Mouse (Mus musculus) hindbrain, postnatal 0 days (tissue): ENCODE measurements at regions not wholly inside any gene's neighbourhood (a gene's known extent, or its start where the extent isn't known, plus 50 kb on each side); places are given as distances from the start of the nearest gene placed in this dataset.

Source experiments
- ATAC-seq: fragments of 200-750 bp; cut with Nextera tagmentation; 2 replicates; pipeline ENCODE4 v1.8.0; 2017; ENCODE audit warnings: mild to moderate bottlenecking, moderate TSS enrichment, moderate library complexity
- DNase-seq: peaks from one replicate; pipeline ENCODE4 v3.0.0-alpha.2; 2015; ENCODE audit warnings: low spot score
- H3K27ac ChIP-seq: fragments of 300-500 bp; sonication (generic); 2 replicates; pipeline ENCODE4 v1.5.1; 2014; ENCODE audit warnings: mild to moderate bottlenecking
- H3K27me3 ChIP-seq: fragments of 300-500 bp; sonication (generic); 2 replicates; pipeline ENCODE4 v1.6.1; 2014; ENCODE audit warnings: low read length, mixed read lengths; ENCODE audit not compliant: insufficient read depth
- H3K36me3 ChIP-seq: fragments of 300-500 bp; sonication (generic); 2 replicates; pipeline ENCODE4 v1.6.1; 2014; ENCODE audit warnings: low read length, mixed read lengths; ENCODE audit not compliant: insufficient read depth
- H3K4me1 ChIP-seq: fragments of 300-500 bp; sonication (generic); 2 replicates; pipeline ENCODE4 v1.6.1; 2014; ENCODE audit warnings: antibody characterized with exemption, low read length, mixed read lengths; ENCODE audit not compliant: insufficient read depth
- H3K4me2 ChIP-seq: fragments of 300-500 bp; sonication (generic); 2 replicates; pipeline ENCODE4 v1.6.1; 2014; ENCODE audit warnings: low read depth, mild to moderate bottlenecking, low read length, moderate library complexity, mixed read lengths
- H3K4me3 ChIP-seq: fragments of 300-500 bp; sonication (generic); 2 replicates; pipeline ENCODE4 v1.5.1; 2014; ENCODE audit warnings: low read length
- H3K9ac ChIP-seq: fragments of 300-500 bp; sonication (generic); replicated peaks from 2 replicates; pipeline ENCODE4 v1.6.1; 2014; ENCODE audit warnings: mild to moderate bottlenecking, low read length, moderate library complexity, mixed read lengths
- H3K9me3 ChIP-seq: fragments of 300-500 bp; sonication (generic); 2 replicates; pipeline ENCODE4 v1.6.1; 2016; ENCODE audit warnings: low read length, mixed read lengths
- CTCF ChIP-seq: IDR thresholded peaks from 2 replicates; pipeline ENCODE4 v1.5.1; 2016; ENCODE audit warnings: antibody characterized with exemption, control low read depth, low read depth
- WGBS: fragments of 180-500 bp; shearing (Covaris S2); extraction: QIAGEN DNeasy Blood & Tissue Kit; methylation state at CpG from one replicate; pipeline ENCODE4 v1.1.7; 2014; 5-methylcytosine and 5-hydroxymethylcytosine counted together

DNA sequence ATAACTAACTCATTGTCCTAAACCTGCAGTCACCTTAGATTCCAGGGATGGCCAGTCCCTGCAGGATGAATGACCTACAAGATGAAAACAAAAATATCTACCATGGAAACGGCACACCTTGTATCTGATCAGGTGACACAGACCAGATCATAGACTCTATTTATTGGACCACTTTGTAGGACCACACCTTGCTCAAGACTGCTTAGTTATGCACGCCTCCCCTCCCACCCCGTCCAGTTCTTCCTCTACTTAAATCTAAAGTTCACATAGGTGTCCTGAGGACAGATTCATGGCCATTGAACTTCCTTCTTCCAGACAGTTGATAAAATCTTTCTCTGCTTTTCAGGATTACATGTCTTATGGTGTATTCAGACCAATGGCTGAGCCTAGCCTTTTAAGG, 217.5 kb downstream of the Rplp1 start:
- no peak for TF ChIP-seq CTCF
- Histone ChIP-seq H3K4me3 (no peak overlapping the region), H3K27ac (no peak overlapping the region), H3K9me3 (no peaks in the 10 kb centered on the region), H3K36me3 (no peaks in the 10 kb centered on the region), H3K9ac (no peak overlapping the region), H3K27me3 (peaks cover 15% of the 10 kb centered on the region), H3K4me2 (no peak overlapping the region), H3K4me1 (0 out of 2 replicates have a peak, but pooled peaks cover 4% of the 10 kb centered on the region)
- WGBS, result 93% methylated on average over 3 of the region's 3 CpGs
- ATAC-seq, result no peak
- no peak for DNase-seq

DNA sequence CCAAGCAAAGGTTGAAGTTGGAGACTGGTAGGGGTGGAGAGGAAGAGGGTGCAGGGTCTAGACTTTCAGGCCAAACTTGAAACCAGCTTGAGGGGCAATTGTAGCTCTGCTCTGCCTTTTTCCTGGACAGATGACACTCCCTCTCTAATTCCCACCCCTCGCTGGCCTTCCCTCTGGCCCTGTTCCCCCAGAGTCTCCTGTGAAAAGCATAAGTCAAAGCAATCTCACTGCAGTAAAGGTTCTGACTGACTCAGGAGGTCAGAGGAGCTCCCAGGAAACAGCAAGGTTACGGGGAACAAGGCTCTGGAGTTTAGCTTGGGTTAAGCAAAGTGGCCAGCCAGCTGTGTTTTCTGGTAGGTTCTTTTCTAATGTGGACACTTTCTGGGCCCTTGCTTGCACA, 218.5 kb downstream of the Rplp1 start:
- no peak for ATAC-seq
- WGBS, result 79% methylated on average over 2 of the region's 2 CpGs
- 0 out of 2 replicates have a peak, but pooled peaks cover 4% of the 10 kb centered on the region for H3K4me1 ChIP-seq
- no peaks in the 10 kb centered on the region for H3K9me3 ChIP-seq
- no peak overlapping the region for H3K4me3 ChIP-seq
- H3K9ac ChIP-seq, result no peak overlapping the region
- H3K27me3 ChIP-seq, result peaks cover 15% of the 10 kb centered on the region
- DNase-seq, result no peak
- TF ChIP-seq CTCF, result no peak
- no peaks in the 10 kb centered on the region for H3K36me3 ChIP-seq
- no peak overlapping the region for H3K27ac ChIP-seq
- H3K4me2 ChIP-seq, result no peak overlapping the region

DNA sequence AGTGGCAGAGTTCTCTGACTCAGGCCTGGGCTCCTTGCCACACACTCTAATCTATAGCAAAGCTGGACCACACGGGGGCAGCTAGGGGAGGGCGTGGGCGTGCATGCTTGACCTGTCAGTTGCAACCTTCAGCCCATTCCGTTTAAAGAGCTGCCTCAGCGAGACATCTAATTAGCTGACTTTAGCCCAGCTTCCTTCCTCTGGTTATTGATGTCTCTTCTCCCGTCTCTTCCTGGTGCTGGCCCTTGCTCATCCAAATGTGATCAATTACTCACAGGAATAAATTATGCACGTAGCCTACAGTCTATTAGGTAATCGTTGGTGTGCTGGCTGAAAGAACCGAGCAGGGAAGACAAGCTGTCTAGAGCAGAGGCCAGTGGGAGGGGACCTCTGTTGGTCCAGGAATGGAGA, 219.0 kb downstream of the Rplp1 start:
- H3K36me3 ChIP-seq, result no peaks in the 10 kb centered on the region
- no peak for DNase-seq
- 10% methylated on average over 9 of the region's 9 CpGs for WGBS
- no peak overlapping the region for H3K27ac ChIP-seq
- no peak overlapping the region for H3K9ac ChIP-seq
- H3K27me3 ChIP-seq, result peaks cover 13% of the 10 kb centered on the region
- no peaks in the 10 kb centered on the region for H3K9me3 ChIP-seq
- H3K4me3 ChIP-seq, result no peak overlapping the region
- 0 out of 2 replicates have a peak, but pooled peaks cover 4% of the 10 kb centered on the region for H3K4me1 ChIP-seq
- TF ChIP-seq CTCF, result peak; percentile 39
- no peak for ATAC-seq
- no peak overlapping the region for H3K4me2 ChIP-seq

DNA sequence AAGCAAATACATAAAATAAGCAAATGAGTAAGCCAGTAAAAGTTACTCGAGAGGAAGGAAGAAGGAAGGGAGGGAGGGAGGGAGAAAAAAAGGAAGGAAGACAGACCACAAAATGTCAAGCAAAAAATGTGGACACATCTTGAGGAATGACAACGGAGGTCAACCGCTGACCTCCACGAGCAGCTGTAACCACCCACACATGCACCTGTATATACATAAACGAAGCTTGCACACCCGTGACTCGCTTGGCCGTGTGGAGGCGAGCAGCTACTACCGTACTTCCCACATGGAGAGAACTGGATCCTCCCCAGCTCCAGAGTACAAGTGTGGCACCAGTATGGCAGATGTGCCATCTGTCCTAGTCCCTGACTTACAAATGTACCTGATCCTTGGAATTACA, 220.1 kb downstream of the Rplp1 start:
- no peak for TF ChIP-seq CTCF
- Histone ChIP-seq H3K36me3 (no peaks in the 10 kb centered on the region), H3K27me3 (peaks cover 8% of the 10 kb centered on the region), H3K4me3 (no peak overlapping the region), H3K4me2 (no peak overlapping the region), H3K9me3 (no peaks in the 10 kb centered on the region), H3K9ac (no peak overlapping the region), H3K4me1 (0 out of 2 replicates have a peak, but pooled peaks cover 4% of the 10 kb centered on the region), H3K27ac (no peak overlapping the region)
- no peak for DNase-seq
- no peak for ATAC-seq
- 78% methylated on average over 10 of the region's 10 CpGs for WGBS

DNA sequence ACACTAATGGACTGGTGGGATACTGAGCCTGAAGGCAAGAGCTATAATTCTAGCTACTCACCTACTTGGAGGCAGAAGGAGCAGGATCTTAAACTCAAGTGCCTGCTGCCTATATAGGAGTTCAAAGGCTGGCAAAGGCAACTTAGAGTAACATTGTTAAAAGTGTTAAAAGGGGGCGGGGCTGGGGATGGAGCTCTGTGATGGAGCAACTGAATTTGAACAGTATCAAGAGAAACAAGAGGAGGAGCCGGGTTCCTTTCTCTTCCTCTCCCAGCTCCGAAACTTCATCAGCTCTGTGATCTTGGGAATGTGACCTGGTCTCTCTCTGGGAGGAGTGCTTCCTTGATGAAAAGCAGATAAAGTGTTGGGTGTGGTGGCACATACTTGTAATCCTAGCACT, 223.6 kb downstream of the Rplp1 start:
- WGBS, result 87% methylated on average over 3 of the region's 3 CpGs
- TF ChIP-seq CTCF, result no peak
- H3K9ac ChIP-seq, result no peak overlapping the region
- H3K27ac ChIP-seq, result no peak overlapping the region
- H3K4me3 ChIP-seq, result no peak overlapping the region
- no peaks in the 10 kb centered on the region for H3K9me3 ChIP-seq
- no peak for DNase-seq
- no peak overlapping the region for H3K4me2 ChIP-seq
- no peaks in the 10 kb centered on the region for H3K4me1 ChIP-seq
- no peak for ATAC-seq
- no peaks in the 10 kb centered on the region for H3K36me3 ChIP-seq
- peaks cover 8% of the 10 kb centered on the region; the same call in 1 of the 2 replicates for H3K27me3 ChIP-seq

DNA sequence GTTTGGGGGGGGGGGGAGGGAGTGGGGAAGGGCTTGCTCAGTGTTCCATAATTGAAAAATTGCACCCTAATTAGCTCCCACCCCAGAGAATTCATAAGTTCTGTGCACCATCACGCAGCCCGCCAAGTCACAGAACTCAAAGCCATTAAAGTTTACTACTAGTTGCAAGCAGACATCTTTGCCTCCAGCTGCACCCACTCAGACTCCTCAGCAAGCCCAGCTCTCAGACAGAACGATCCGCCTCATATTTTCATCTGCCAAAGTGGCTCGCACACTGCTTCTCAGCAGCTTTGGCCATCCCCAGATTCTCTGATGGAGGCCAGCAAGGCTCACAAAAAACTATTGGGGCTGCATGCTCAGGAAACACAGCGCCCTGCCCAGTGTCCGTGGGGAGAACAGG, 224.4 kb downstream of the Rplp1 start:
- H3K36me3 ChIP-seq, result no peaks in the 10 kb centered on the region
- WGBS, result 69% methylated on average over 7 of the region's 7 CpGs
- DNase-seq (no peak), ATAC-seq (no peak)
- no peaks in the 10 kb centered on the region for H3K4me1 ChIP-seq
- no peak overlapping the region for H3K27ac ChIP-seq
- H3K9ac ChIP-seq, result no peak overlapping the region
- H3K27me3 ChIP-seq, result peaks cover 8% of the 10 kb centered on the region; the same call in 1 of the 2 replicates
- H3K4me2 ChIP-seq, result no peak overlapping the region
- no peak for TF ChIP-seq CTCF
- H3K9me3 ChIP-seq, result no peaks in the 10 kb centered on the region
- no peak overlapping the region for H3K4me3 ChIP-seq

DNA sequence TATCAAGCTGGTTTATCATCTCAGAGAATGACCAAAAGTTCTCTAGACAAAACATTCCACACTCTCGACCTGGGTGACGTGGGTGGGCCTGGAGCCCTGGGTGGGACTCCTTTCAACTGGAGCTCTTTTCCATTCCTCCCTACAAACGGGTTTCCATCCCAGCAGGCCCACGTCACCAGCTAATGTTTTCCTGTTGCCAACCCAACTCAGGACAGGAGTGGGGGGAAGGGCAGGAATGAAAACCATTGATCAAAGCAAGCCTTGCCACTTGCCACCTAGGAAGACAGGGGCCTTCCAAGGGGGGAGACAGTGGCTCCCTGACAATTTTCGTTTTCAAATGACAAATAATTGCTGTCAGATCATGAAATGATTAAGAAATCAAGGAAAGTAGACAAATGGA, 224.8 kb downstream of the Rplp1 start:
- Histone ChIP-seq H3K9ac (no peak overlapping the region), H3K36me3 (no peaks in the 10 kb centered on the region), H3K4me2 (no peak overlapping the region), H3K9me3 (no peaks in the 10 kb centered on the region), H3K27me3 (peaks cover 8% of the 10 kb centered on the region; the same call in 1 of the 2 replicates), H3K4me3 (no peak overlapping the region), H3K27ac (no peak overlapping the region), H3K4me1 (no peaks in the 10 kb centered on the region)
- ATAC-seq (no peak), DNase-seq (no peak)
- 33% methylated on average over 5 of the region's 5 CpGs for WGBS
- no peak for TF ChIP-seq CTCF
